Mouse (Mus musculus): ENCODE measurements around the gene Otulinl. TPM values are rescaled to one million over a fixed set of nuclear protein-coding genes. Genes with fewer than 3 reads are reported as not detected.

Gene Otulinl
- polyA plus RNA-seq, 1 experiment, result 0.09 TPM

GRCm38 (mm10) chr15:27641171-27641570 is 40.2 kb downstream of the Otulinl start:
- H3K27me3 ChIP-seq (ENCODE audit: control insufficient read depth, insufficient read depth, insufficient read length), result peaks cover 31% of the 10 kb centered on the region
- TF ChIP-seq FOSL1 (IDR thresholded peaks at IDR 0.05; ENCODE audit: insufficient read depth, low read length, poor library complexity, severe bottlenecking) (no peak), CTCF (IDR thresholded peaks at IDR 0.05; ENCODE audit: control insufficient read depth, insufficient read depth, insufficient read length) (no peak), MAX (IDR thresholded peaks at IDR 0.05) (no peak), CEBPB (IDR thresholded peaks at IDR 0.05; ENCODE audit: low read depth) (no peak), USF1 (IDR thresholded peaks at IDR 0.05; ENCODE audit: low read depth) (no peak)
- H3K4me3 ChIP-seq (ENCODE audit: insufficient read depth, poor library complexity, severe bottlenecking), result no peak overlapping the region

GRCm38 (mm10) chr15:27633941-27634900 is 47.2 kb downstream of the Otulinl start:
- Histone ChIP-seq H3ac (ENCODE audit: control insufficient read depth, insufficient read length, low read depth) (no peak overlapping the region), H3K79me2 (ENCODE audit: control insufficient read depth, insufficient read depth) (peaks cover 21% of the 10 kb centered on the region), H3K27me3 (ENCODE audit: control insufficient read depth, insufficient read depth, insufficient read length) (peaks cover 12% of the 10 kb centered on the region), H3K4me3 (ENCODE audit: insufficient read depth, poor library complexity, severe bottlenecking) (no peak overlapping the region), H3K36me3 (ENCODE audit: control insufficient read depth, insufficient read depth) (no peaks in the 10 kb centered on the region), H3K79me3 (ENCODE audit: low read depth) (peaks cover 10% of the 10 kb centered on the region)
- TF ChIP-seq USF1 (IDR thresholded peaks at IDR 0.05; ENCODE audit: low read depth) (no peak), MYOD1 (IDR thresholded peaks at IDR 0.05; ENCODE audit: control insufficient read depth, insufficient read length, low read depth) (no peak), CTCF (IDR thresholded peaks at IDR 0.05; ENCODE audit: control insufficient read depth, insufficient read depth, insufficient read length) (no peak), MYOG (IDR thresholded peaks at IDR 0.05; ENCODE audit: control insufficient read depth, extremely low read depth, insufficient read length) (no peak), CEBPB (IDR thresholded peaks at IDR 0.05; ENCODE audit: low read depth) (no peak), MAX (IDR thresholded peaks at IDR 0.05) (no peak), FOSL1 (IDR thresholded peaks at IDR 0.05; ENCODE audit: insufficient read depth, low read length, poor library complexity, severe bottlenecking) (no peak)

More at GRCm38 (mm10) chr15:27641171-27641570, 40.2 kb downstream of the Otulinl start:
- Histone ChIP-seq H3K36me3 (ENCODE audit: control insufficient read depth, insufficient read depth) (no peaks in the 10 kb centered on the region), H3K79me3 (ENCODE audit: low read depth) (no peaks in the 10 kb centered on the region), H3K79me2 (ENCODE audit: control insufficient read depth, insufficient read depth) (no peaks in the 10 kb centered on the region), H3ac (ENCODE audit: control insufficient read depth, insufficient read length, low read depth) (no peak overlapping the region)

GRCm38 (mm10) chr15:27630601-27631383 is 50.6 kb downstream of the Otulinl start, which contains the start of gene Otulin:
TSS of gene Otulin (minus strand) at chr15:27630693.
- TF ChIP-seq MAX (IDR thresholded peaks at IDR 0.05), result peak; percentile 91
- TF ChIP-seq CTCF (IDR thresholded peaks at IDR 0.05; ENCODE audit: control insufficient read depth, insufficient read depth, insufficient read length), result no peak
- peaks cover 28% of the 10 kb centered on the region for H3K36me3 ChIP-seq (ENCODE audit: control insufficient read depth, insufficient read depth)
- peaks cover 55% of the 10 kb centered on the region for H3K79me2 ChIP-seq (ENCODE audit: control insufficient read depth, insufficient read depth)
- H3K79me3 ChIP-seq (ENCODE audit: low read depth), result peaks cover 43% of the 10 kb centered on the region
- peak within 1 kb of the TSS; percentile 96 for H3ac ChIP-seq (ENCODE audit: control insufficient read depth, insufficient read length, low read depth)
- peaks cover 5% of the 10 kb centered on the region for H3K27me3 ChIP-seq (ENCODE audit: control insufficient read depth, insufficient read depth, insufficient read length)
- H3K4me3 ChIP-seq (ENCODE audit: insufficient read depth, poor library complexity, severe bottlenecking), result peak within 1 kb of the TSS; percentile 79

GRCm38 (mm10) chr15:27629800-27630600 is 51.4 kb downstream of the Otulinl start:
- peaks cover 63% of the 10 kb centered on the region for H3K79me2 ChIP-seq (ENCODE audit: control insufficient read depth, insufficient read depth)
- H3K4me3 ChIP-seq (ENCODE audit: insufficient read depth, poor library complexity, severe bottlenecking), result peak overlapping the region; percentile 79
- TF ChIP-seq USF1 (IDR thresholded peaks at IDR 0.05; ENCODE audit: low read depth) (no peak), MAX (IDR thresholded peaks at IDR 0.05) (no peak), MYOG (IDR thresholded peaks at IDR 0.05; ENCODE audit: control insufficient read depth, extremely low read depth, insufficient read length) (no peak), MYOD1 (IDR thresholded peaks at IDR 0.05; ENCODE audit: control insufficient read depth, insufficient read length, low read depth) (no peak), CTCF (IDR thresholded peaks at IDR 0.05; ENCODE audit: control insufficient read depth, insufficient read depth, insufficient read length) (no peak), FOSL1 (IDR thresholded peaks at IDR 0.05; ENCODE audit: insufficient read depth, low read length, poor library complexity, severe bottlenecking) (no peak), CEBPB (IDR thresholded peaks at IDR 0.05; ENCODE audit: low read depth) (no peak)
- peaks cover 51% of the 10 kb centered on the region for H3K79me3 ChIP-seq (ENCODE audit: low read depth)
- peaks cover 5% of the 10 kb centered on the region for H3K27me3 ChIP-seq (ENCODE audit: control insufficient read depth, insufficient read depth, insufficient read length)
- H3K36me3 ChIP-seq (ENCODE audit: control insufficient read depth, insufficient read depth), result peaks cover 36% of the 10 kb centered on the region
- H3ac ChIP-seq (ENCODE audit: control insufficient read depth, insufficient read length, low read depth), result peak overlapping the region; percentile 96

GRCm38 (mm10) chr15:27629046-27629445 is 52.3 kb downstream of the Otulinl start:
- TF ChIP-seq MYOG (IDR thresholded peaks at IDR 0.05; ENCODE audit: control insufficient read depth, extremely low read depth, insufficient read length), result no peak
- no peak for TF ChIP-seq MYOD1 (IDR thresholded peaks at IDR 0.05; ENCODE audit: control insufficient read depth, insufficient read length, low read depth)
- no peak for TF ChIP-seq USF1 (IDR thresholded peaks at IDR 0.05; ENCODE audit: low read depth)
- no peak for TF ChIP-seq FOSL1 (IDR thresholded peaks at IDR 0.05; ENCODE audit: insufficient read depth, low read length, poor library complexity, severe bottlenecking)
- no peak for TF ChIP-seq CTCF (IDR thresholded peaks at IDR 0.05; ENCODE audit: control insufficient read depth, insufficient read depth, insufficient read length)
- no peak for TF ChIP-seq MAX (IDR thresholded peaks at IDR 0.05)
- no peak for TF ChIP-seq CEBPB (IDR thresholded peaks at IDR 0.05; ENCODE audit: low read depth)
- peak overlapping the region; percentile 79 for H3K4me3 ChIP-seq (ENCODE audit: insufficient read depth, poor library complexity, severe bottlenecking)
- H3K36me3 ChIP-seq (ENCODE audit: control insufficient read depth, insufficient read depth), result peaks cover 44% of the 10 kb centered on the region
- H3K79me3 ChIP-seq (ENCODE audit: low read depth), result peaks cover 60% of the 10 kb centered on the region
- no peaks in the 10 kb centered on the region for H3K27me3 ChIP-seq (ENCODE audit: control insufficient read depth, insufficient read depth, insufficient read length)
- peaks cover 73% of the 10 kb centered on the region for H3K79me2 ChIP-seq (ENCODE audit: control insufficient read depth, insufficient read depth)
- H3ac ChIP-seq (ENCODE audit: control insufficient read depth, insufficient read length, low read depth), result no peak overlapping the region

All from C2C12 (cell line).